Mouse (Mus musculus): ENCODE data around the gene Dhrs2.

Gene Dhrs2

DNA sequence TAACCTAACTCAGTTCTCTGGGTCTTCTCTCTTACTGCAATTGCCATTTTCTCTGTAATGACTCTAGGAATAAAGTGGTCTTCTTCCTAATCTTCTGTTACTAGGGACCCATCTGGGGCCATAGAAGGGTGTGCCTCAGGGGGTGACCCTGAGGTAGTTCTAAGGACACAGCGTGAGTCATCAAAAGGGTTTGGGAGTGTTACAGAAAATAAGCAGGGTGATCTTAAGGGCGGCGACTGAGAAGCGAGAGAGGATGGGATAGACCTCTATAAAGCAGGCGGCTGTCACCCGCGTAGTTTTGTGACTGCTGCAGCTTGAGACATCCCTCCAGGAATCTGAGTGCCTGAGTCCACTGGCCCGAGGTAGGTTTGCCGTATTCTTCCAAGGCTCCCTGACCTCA, at the start of gene Dhrs2:
TSS of gene Dhrs2 (plus strand) at position 301 of the 400 bp plus-strand sequence.
- no peak for DNase-seq (ENCODE audit: low spot score in 2 of 2)

DNA sequence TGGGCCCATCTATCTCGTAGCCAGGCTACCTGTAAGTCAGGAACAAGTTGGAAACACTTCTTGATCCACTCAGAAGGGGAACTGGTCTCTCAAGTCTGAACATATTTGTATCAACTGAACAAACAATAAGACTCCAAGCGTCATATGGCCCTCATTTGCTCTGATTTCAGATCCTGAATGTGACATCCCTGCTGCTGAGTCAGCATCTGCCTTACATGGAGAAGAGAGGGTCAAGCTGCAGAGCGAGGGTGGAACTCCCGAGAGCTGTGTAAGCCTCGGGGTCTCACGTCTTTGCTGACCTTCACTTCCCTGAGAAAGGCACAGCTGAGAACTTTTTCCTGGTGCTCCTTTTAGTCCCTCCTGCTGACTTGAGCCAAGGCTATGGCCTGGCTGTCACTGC, 47.6 kb upstream of the Dhrs2 start:
- DNase-seq (ENCODE audit: low spot score in 2 of 2), result no peak

DNA sequence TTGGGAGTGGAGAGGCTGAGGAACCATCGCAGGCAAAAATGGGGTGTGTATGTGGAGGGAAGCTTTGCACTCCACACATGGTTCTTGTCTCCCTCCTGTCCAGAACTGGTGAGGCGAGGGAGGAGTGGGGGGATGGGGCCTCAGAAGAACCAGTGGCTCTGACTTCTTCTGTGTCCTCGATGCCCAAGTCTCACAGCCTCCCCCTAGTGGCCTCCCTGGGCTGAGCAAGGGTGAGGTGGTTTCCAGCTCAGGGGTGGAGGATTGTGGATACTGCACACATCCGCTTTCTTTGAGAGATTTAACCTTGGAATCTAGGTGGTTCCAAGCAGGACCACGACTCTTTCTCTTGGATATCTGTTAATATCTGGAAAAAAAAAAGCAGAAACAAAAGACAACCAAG, 44.5 kb upstream of the Dhrs2 start:
- peak; percentile 23 for DNase-seq (ENCODE audit: low spot score in 2 of 2)

DNA sequence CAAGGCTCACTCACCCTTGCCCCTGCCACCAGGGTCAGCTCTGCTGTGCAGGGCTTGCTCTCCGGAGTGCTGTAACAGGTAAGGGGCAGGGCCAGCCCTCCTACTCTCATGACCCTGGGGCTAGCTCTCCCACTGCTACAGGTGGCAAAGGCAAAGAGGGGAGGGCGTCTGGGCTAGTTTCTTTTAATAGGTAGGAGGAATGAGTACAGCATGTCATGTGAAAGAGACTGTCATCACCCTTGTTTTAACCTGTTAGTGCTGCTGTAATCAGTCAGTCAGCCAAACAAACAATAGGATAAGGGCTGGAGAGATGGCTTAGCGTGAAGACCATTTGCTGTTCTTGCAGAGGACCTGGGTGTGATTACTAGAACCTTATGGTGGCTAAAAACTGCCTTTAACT, 40.9 kb upstream of the Dhrs2 start:
- no peak for DNase-seq (ENCODE audit: low spot score in 2 of 2)

DNA sequence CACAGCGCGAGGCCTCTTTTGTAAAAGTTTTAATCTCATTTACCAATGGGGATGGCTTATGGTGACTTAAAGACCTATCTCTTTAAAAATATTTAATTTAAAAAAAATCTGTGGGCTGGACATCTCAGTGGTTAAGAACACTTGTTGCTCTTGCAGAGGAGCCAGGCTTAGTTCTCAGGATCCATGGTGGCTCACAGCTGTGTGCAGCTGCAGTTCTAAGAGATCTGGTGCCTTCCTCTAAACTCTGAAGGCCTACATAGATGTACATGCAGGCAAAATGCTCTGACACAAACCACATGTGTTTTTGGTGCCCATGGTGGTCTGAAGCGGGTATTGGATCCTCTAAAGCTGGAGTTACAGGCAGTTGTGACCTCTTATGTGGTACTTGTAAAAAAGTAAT, 38.6 kb upstream of the Dhrs2 start:
- no peak for DNase-seq (ENCODE audit: low spot score in 2 of 2)

DNA sequence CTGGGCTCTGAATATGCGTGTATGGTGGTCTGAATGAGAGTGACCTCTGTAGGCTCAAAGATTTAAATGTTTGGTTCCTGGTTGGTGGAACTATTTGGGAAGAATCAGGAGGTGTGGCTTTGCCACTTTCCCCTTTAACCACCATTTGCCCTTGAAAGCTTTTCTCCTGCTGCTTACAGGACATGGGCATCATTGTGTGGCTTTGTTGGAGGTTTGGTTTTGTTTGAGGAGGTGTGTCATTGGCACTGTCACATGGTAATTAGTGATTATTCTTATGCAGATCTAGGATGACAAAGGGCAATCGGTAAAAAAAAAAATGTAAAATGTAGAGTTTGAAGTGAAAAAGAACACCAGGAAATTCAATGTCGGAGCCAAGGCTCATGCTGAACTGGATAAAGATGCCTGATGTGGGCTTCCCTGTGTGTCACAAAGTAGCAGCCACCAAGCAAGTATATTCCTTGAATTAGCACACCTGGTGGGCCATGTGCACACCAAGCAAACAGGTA, 37.1 kb upstream of the Dhrs2 start:
- DNase-seq (ENCODE audit: low spot score in 2 of 2), result no peak

DNA sequence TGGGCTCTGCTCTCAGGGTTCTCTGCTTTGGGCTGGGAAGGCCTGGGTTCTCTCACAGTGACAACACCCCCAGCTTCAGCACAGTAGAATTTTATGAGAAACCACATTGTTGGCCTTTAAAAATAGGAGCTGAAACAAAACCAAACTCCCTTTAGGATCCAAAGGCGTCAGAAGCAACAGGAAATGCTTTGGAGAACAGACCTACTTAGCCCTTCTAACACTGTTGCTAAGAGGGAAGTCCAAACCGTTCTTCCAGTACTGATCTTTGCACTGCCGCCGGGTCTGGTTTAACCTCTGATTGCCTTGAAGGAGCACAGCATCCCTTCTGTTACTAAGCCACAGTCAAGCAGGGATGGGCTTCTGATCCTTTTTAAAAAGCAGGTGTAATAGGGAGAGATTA, 33.3 kb upstream of the Dhrs2 start:
- DNase-seq (ENCODE audit: low spot score in 2 of 2), result no peak

DNA sequence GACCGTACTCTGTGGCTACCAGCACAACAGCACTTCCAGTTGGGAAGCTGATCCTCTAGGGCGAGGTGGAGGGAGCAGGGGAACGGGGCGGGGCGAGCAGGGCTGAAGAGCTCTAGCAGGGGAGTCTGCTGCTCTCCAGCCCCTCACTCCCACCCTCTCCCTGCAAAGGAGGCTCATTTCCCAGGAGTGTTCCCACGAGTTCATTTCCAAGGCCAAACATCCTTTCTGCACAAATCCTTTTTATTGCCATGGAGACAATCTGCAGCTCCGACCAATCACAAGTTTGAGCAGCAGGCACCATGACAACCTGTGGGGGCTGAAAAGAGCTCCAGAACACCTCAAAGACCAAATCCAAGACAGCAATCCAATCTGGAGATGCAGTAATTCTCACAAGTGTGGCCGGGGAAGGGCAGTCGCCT, 32.4 kb upstream of the Dhrs2 start:
- no peak for DNase-seq (ENCODE audit: low spot score in 2 of 2)

DNA sequence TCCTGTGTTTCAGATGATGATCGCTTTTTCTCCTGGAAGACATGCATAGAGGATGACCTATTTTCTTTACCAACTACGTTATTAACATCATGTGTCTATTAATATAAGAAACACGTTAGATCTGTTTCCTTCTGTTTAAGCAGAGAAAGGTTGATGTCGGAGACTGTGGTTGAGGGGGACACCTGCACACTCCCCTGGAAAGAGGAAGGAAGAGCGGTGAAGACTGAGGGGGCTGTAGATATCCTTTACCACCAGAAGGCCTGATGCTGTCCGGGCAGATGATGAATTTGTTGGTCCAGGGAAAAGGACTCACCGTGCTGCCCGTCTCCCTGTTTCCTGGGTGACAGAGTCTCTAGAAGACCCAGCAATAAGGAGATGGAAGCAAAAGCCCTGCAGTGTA, 28.5 kb upstream of the Dhrs2 start:
- DNase-seq (ENCODE audit: low spot score in 2 of 2), result peak in 1 of 2 experiments; percentile 15

DNA sequence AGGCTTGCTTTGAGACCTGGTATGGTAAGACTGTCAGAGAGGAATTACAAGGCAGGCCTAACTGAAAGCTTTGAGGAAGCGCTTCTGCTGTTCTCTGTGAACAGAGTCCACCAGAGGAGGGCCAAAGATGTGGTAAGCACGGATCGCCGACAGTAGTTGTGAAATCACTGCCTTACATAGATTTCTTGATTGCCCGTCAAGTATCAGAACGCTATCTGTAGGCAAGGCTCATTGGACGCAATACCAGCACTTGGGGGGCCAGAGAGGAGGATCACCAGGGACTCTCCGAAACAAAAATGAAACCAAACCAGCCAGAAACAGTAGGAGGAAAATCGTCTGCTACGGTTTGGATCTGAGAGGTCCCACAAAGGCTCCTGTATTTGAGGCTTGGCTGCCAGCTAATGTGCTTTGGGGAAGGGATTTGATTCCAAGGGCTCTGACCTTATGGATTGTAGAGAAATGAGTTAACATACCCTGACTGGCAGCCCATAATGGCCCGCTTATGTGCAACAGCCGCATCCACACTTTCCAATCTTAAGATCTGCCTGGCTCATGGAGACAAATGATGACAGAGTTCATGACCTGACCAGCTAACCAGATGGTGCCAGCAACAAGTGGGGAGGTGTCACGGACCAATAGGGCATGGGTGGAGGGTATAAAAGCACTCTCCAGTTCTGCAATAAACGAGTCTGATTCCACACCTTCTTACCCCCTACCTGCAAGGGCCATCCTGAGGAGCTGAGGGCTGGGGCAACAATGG, 27.8 kb upstream of the Dhrs2 start:
- peak; percentile 74 to 78 for DNase-seq (ENCODE audit: low spot score in 2 of 2)

DNA sequence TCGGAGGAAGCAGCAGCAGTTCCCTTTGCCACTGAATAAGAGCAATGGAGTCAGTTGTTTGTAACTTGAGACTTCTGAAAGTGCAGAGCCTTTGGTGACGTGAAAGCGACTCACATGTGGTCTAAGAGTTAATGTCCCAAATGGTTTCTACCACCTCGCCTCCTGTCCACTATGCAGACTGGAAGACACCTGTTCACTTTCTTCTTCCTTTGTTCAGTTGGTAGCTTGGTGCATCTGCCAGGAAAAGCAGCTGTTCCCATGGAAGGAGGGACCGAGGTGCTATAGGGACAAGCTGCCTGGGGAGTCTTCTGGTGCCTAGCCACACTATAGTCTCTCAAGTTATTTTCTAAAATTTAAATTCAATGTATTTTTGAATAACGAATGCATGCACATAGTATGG, 27.0 kb upstream of the Dhrs2 start:
- DNase-seq (ENCODE audit: low spot score in 2 of 2), result no peak

DNA sequence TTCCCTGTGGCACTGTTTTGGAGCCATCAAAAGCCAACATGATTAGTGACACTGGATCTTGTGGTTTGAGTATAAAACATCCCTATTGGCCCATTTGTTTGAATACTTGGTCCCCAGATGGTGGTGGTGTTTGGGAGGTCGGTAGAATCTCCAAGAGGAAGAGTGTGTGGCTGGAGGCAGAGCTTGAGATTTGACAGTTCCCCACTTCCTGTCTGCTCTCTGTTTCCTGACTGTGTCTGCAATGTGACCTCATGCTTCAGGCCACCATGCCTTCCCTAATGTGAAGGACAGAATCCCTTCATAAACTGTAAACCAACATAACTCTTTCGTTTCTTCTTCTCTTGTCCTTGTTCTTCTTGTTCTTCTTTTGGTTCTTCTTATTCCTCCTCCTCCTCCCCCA, 24.7 kb upstream of the Dhrs2 start:
- no peak for DNase-seq (ENCODE audit: low spot score in 2 of 2)

DNA sequence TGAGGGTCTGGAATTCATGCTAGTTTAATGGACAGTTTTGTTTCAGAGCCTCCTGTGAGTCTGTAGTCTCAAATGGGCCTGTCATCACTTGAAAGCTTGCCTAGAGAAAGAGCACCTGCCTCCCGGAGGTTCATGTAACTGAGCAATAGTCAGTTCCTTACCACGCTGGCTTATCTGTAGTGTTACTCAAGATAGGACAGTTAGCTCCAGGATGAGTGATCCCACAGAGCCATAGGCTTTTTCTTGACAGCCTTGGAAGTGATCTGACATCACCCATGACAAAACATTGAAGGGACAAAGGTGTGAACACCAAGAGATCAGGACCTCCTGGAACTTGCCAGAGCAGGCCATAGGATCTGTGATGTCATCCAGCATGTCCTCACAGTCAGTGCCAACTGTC, 23.6 kb upstream of the Dhrs2 start:
- no peak for DNase-seq (ENCODE audit: low spot score in 2 of 2)

DNA sequence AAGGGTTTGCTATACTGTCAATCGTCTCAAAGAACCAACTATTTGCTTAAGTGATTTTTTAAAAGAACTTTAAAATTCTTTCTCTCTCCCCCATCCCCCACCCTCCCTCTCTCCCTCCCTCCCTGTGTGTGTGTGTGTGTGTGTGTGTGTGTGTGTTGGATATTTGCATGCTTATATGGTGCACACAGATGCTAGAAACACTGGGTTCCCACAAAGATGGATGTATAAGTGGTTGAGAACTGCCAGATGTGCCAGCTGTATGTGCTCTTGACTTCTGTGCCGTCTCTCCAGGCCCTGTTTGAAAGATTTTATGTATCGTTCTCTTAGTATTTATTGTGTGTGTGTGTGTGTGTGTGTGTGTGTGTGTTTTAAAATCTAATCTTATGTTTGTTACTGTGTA, 17.3 kb upstream of the Dhrs2 start:
- DNase-seq (ENCODE audit: low spot score in 2 of 2), result no peak

DNA sequence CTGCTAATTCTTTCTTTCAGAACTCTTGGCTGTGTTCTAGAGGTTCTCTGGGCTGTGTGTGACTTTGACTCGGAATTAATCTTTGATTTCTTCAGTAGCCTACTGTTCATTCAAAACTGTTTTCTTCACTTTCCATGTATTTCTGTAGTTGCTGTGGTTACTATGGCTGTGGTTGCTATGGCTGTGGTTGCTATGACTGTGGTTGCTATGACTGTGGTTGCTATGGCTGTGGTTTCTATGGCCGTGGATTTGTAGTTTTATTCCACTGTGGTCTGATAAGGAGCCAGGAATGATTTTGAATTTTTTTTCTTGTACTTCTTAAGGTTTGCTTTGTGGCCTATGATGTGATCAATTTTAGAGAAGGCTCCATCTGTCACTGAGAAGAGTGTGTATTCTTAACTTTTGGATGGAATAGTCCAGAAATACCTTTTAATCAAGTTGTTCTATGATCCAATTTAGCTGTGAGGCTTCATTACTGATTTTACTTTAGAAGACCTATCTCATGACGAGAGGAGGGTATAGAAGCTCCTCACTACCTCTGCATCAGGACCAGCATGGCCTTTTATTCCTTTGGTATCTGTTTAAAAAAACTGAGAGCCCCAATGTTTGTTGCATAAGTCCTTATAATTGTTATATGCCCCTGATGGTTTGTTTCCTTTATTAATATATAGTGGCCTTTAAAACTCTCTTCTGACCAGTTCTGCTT, 16.6 kb upstream of the Dhrs2 start:
- DNase-seq (ENCODE audit: low spot score in 2 of 2), result no peak

DNA sequence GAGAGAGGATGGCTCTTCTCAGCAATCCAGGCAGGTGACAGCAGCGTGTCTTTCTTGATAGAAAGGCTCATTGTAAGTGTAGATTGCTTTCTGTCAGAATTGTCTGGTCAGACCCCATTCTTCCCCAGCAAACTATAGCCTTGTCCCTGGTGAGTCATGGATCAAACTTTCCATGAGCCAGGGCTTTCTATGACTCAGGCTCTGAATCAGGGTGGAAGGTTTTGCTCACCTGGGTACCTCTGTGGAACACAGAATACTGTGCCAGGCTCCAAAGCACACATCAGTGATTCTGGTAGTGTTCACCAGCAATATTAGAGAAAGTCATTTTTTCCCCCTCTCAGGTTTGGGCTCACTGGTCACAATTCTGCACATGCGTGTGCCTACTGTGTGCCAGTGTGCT, 13.5 kb upstream of the Dhrs2 start:
- no peak for DNase-seq (ENCODE audit: low spot score in 2 of 2)

DNA sequence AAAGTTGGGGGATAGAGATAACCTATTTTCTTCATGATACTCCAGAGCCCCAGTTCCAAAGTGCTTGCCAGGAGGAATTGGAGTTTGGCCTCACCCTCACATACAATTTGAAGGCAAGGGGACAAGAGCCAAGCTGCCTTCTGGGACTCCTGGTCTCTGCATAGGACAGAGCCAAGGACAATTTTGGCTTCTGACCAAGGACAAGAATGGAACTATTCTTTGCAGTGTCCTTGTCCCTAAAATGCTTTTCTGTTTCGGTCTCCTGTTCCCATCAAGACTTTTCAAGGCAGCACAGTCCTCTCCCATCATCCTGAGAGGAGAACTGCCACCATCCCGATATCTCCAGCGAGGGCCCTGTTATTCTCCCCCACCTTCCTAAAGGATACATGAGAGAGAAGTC, 8.2 kb upstream of the Dhrs2 start:
- no peak for DNase-seq (ENCODE audit: low spot score in 2 of 2)

DNA sequence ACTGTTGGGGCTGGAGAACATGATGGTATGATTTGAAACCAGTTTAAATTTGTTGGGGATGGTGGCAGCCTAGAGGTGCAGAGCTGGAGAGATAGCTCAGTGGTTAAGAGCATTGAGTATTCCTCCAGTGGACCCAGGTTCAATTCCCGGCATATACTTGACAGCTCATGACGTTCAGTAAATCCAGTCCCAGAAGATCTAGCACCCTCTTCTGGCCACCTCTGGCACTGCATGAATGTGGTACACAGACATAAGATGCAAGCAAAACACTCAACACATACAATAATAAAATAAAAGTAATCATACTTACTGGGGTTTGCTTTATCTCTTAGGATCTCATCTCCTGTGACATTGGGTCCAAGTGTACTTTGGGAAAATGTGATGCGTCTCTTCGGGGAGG, 7.3 kb upstream of the Dhrs2 start:
- DNase-seq (ENCODE audit: low spot score in 2 of 2), result peak; percentile 13 to 20

DNA sequence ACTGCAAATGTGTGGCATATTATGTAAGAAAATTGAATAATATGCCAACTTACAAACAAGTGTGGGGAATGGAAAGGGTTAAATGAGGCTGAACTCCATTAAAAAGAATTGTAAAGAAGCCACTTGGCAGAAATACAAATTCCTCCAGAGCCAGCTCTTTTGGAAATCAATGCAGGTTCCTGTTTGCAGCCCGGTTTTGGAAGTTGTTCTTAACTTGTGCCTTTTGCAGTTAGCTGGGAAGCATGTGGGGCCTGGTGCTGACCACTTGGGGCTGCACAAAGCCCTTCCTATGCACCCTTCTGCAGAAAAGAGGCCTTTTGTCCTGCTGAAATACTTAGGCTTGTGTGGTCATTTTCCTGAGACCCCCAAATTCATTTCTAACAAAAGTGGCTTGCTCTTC, 1.4 kb downstream of the Dhrs2 start:
- DNase-seq (ENCODE audit: low spot score in 2 of 2), result no peak

DNA sequence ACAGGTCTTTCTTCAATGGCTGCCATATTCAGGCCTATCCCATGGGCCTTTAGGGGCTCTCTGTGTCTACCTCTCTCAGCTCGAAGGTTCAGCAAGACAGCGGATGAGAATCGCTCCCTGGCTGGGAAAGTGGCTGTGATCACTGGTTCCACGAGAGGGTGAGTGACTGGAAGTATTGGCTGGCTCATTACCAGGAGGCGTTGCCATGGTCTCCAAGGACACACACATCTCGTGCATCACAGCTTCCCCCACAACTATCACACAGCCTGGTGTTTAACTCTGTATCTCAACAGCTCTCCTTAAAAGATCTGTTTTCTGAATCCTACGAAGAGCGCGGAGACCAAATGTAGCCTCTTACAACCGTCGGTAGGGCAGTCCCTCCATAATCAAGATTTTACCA, 12.8 kb downstream of the Dhrs2 start:
- no peak for DNase-seq (ENCODE audit: low spot score in 2 of 2)

DNA sequence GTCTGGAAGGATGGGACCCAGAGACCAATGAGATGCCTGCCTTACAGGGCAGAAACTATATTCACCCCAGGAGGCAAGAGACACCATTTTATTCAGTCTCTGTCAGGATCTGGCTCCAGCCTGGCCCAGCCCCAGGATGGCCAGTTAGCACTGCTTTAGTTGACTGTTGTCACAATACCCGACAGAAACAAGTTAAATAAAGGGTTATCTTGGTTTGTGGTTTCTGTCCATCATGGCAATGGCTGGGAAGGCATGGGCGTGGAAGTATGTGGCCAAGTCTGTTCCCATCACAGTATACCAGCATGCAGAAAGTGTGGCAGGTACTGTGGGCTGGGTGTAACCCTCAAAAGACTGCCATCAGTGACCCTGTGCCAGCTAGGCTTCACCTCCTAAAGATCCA, 14.9 kb downstream of the Dhrs2 start:
- DNase-seq (ENCODE audit: low spot score in 2 of 2), result no peak

DNA sequence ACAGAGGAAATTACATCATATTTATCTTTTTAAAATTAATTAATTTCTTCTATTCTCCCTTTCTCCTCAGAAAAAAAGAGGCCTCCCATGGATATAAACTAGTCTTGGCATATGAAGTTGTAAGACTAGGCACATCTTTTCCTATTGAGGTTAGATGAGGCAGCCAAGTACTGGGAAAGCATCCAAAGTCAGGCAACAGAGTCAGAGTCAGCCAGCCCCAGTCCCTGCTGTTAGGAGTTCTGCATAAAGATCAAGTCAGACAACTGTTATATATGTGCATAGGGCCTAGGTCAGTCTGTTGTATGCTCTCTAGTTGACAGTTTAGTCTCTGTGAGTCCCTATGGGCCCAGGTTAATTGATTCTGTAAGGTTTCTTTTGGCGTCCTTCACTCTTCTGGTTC, 20.9 kb downstream of the Dhrs2 start:
- DNase-seq (ENCODE audit: low spot score in 2 of 2), result no peak

DNA sequence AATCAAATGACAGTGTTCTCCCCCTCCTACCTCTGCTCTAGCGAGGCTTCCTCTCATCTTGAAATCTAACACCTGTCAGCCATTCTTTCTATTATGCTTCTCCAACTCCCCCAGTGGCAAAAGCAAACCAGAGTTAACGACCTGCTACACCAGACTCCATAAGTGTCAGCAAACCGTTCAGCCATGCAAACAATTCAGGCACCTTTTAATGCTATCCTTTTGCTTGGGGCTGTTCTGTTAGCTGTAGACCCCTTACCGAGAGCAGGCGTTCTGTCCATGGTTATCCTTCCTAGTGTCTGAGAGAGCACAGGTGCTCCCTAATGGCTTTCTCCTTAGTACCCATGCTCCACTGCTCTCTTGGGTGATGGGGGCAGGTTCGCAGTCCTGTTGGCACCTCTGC, 25.4 kb downstream of the Dhrs2 start:
- DNase-seq (ENCODE audit: low spot score in 2 of 2), result no peak

All from spleen, postnatal 36 days (tissue).